Mouse (Mus musculus): Measurements from ENCODE around the gene Klrg2.

Klrg2 gene

DNA sequence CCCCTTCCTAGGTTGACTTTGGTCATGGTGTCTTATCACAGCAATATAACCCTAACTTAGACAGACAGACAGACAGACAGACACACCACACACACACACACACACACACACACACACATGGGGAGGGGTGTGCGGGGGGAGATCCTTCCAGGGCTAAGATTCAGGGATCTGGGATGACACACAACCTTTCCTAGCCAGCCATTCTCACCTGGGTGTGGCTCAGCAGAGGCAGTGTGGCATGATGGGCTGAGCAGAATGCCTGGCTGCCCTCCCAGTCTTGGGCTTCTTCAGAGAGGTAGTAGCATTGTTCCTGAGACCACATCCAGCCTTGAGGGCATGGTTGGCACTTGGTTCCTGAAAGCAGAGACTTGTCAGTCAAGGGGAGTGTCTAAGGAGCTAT lies 7.5 kb downstream of the Klrg2 start:
- no peak for DNase-seq (ENCODE audit: low spot score)

DNA sequence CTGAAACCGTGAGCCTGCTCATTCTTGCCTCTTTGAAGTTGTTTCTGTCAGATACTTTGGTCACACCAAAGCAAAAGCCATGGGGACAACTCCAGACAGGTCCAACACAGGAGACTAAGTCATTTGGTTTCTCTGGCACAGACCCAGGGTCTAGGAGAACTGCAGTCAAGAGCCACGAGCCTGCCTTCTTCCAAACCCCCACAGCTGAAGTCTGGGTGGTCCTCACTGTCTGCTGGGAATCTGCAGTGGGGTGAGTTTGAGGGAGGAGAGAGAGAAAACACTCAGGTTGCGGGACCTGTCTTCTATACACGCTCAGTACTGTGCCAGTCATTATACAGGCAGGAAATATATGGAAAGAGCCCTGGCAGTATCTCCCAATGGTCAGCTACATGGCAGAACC lies 9.6 kb downstream of the Klrg2 start:
- DNase-seq (ENCODE audit: low spot score) = no peak

DNA sequence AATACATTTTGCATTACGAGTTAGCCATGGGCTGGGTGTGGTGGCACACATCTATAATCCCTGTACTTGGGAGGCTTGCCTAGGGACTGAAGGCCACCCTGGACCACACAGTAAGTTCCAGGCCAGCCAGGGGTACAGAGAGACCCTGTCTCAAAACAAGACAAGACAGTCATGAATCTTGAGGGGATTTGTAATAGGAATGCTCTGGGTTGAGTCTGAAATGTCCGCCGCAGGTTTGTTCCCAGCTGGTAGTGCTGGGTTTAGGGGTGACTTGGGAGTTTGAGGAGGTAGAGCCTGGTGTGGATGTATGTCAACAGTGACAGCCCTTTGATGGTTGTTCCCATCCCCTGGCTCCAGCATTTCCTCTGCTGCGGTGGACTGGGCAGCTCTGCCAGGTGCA lies 10.0 kb downstream of the Klrg2 start:
- DNase-seq (ENCODE audit: low spot score) = no peak

DNA sequence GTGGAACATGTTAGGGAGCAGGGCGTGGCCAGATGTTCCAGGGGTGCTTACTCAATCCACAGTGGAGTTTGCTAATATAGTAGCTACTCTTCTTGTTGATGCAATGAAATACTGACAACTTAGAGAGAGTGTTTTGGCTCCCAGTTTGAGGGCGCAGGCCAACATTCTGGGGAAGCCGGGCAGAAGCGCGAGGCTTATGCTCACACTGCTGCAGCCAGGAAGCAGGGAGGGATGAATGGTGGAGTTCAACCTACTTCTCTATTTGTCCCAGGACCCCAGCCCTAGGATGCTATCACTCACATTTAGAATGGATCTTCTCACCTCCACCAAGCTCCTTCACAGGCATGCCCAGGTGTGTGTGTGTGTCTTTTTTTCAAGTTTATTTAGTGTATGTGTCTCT lies 11.0 kb downstream of the Klrg2 start:
- no peak for DNase-seq (ENCODE audit: low spot score)

DNA sequence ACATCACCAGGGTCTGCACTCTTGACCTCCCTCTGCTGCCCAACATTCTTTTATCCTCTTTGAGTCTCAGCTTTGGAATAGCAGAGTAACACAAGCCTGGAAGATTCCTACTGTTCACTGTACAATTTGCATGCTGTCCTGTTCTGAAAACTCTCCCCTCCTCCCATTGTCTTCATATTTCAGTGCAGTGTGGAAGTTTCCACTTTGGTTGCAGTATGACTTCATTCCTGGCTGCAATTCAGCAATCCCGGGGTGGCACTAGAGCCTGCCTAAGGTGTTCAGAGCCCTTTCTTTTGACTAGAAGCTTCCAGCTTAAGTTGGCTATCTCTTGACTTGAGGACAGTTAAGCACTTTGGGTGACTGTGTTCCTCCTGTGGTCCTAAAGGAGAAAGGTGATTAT lies 12.6 kb downstream of the Klrg2 start:
- no peak for DNase-seq (ENCODE audit: low spot score)

DNA sequence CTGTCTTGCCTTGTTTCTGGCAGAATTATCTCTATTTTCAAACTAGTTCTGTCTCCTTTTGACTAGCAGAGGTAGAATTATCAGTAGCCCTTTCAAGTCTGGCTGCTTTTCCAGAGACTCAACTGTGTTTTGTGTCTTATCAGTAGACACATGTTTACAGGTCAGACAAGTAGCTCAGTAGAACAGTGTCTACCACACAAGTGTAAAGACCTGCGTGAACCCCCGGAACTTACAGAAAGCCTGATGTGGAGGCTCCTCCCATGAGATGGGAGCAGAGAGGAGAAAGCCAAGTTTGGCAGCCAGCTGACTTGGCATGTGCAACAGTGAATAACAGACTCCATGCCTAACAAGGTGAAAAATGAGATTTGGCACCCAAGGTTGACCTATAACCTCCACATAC lies 13.6 kb downstream of the Klrg2 start:
- no peak for DNase-seq (ENCODE audit: low spot score)

DNA sequence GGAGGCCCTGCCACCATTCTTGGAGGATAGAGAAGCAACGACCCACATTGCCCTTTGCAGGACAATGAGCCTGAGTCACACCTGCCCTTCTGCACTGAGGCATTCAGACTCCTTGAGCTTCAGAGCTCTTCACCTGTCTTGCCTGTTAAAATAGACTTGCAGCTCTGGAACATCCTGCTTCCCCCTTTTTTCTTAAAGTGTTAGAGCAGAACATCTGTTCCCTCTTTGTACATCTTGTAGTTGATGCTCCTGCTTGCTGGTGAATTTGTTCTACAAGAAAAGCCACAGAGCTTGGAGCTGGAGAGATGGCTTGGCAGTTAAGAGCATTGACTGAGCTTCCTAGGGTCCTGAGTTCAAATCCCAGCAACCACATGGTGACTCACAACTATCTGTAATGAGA lies 14.6 kb downstream of the Klrg2 start:
- DNase-seq (ENCODE audit: low spot score) = no peak

DNA sequence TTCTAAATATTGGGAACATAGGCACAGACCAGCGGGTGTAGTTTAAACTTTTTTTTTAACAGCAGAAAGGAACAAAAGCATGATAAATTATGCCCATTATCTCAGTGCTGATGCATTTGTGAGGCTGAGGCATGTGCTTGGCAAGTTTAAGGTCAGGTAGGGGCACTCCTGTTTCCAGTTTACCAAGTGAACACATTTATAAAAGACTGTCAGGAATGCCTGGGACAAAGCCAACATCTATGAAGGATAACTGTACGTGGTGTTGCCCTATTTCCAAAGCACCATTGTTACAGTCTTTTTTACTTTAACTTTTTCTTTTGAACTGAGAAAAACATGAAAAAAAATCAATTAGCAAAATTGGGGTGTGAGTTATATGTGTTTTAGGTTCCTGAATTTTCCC lies 27.1 kb downstream of the Klrg2 start:
- no peak for DNase-seq (ENCODE audit: low spot score)

DNA sequence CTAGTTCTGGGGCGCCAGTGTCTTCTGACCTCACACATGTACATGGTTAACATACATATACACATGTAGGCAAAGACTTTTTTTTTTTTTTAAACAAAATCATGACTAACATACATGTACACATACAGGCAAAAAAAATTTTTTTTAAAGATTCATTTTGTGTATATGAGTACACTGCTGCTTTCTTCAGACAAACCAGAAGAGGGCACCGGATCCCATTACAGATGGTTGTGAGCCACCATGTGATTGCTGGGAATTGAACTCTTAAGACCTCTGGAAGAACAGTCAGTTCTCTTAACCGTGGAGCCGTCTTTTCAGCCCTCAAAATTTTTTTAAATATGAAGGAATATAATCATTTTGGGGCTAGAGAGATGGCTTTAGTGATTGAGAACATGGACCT lies 39.6 kb downstream of the Klrg2 start:
- DNase-seq (ENCODE audit: low spot score) = no peak

DNA sequence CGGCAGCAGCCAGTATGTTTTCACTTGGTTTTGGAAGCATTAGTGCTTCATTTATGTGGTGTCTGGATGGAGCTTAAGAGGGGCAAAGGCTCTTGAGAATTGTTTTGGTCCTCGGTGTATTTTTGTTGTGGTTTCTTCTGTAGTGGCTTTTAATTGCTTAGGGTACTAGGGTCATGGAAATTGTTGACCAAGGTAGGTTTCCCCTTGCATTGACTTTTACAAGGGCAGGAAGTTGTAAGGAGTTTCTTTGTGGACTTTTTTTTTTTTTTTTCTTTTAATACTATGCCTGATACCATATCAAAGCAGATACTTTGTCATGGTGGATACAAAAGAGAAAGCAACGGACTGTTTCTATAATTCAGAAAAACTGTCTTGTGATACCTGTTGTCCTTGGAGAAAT lies 55.3 kb downstream of the Klrg2 start:
- DNase-seq (ENCODE audit: low spot score) = no peak

DNA sequence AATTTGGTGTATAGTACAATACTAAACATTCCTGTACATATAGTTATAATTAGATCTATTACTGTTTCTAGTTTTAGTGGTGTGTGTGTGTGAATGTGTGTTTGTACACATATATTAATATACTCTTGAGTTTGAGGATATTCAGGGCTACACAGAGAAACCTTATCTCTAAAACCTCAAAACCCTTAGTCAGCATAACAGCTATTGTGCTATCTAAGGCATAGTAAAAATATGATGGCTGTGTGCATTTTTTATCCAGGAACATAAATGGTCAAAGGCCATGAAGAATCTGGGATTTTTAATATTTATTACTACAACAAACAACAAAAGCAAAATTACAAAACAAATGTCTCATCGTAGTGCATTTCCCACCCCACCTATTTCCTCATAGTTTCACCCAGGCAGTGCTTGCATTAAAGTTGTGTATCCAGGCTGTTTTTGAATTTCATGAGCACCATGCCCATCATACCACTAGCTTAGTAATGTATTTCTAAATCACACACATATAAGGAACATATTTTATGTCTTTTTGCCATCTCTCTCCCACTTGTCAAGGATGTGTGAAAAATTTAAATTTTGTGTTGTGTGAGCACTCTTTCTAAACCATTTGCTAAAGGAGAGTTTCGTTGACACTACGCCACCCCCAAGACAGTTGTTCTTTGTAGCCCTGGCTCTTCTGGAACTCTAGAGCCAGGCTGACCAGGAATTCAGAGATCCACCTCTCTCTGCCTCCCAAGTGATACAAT lies 56.8 kb downstream of the Klrg2 start:
- DNase-seq (ENCODE audit: low spot score) = no peak

DNA sequence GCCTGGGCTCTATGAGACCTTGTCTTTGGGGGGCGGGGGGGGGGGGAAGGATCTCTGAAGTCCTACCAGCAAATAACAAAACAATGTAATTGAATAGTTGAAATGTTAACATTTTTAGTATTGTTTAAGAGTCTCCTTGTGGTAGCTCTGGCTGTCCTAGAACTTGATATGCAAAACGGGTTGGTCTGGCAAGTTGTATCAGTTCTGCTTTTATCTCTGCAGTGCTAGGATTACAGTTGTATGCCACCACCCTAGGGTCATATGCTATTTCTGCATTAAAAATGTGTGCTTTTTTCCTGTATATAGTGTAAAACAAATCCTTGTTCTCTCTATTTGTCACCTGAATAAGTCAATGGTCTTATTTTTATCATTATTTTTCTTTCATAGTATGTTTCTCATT lies 60.9 kb downstream of the Klrg2 start:
- no peak for DNase-seq (ENCODE audit: low spot score)

Data from urinary bladder, postnatal 14 days (tissue).